Mouse (Mus musculus): ENCODE results near the gene Zfp654. TPM values are rescaled to one million over a fixed set of nuclear protein-coding genes. Genes with fewer than 3 reads are reported as not detected.

Zfp654 gene
- polyA plus RNA-seq, 1 experiment from 2014 or later: 7.3 TPM

- Histone ChIP-seq H3K9me3 (ENCODE audit: control insufficient read depth, low read length) (no peaks in the 10 kb centered on the region), H3K36me3 (ENCODE audit: control insufficient read depth, insufficient read depth, low read length) (no peaks in the 10 kb centered on the region; the same call in 1 of the 2 replicates), H3K9ac (ENCODE audit: low read depth, low read length) (no peak overlapping the region), H3K4me3 (ENCODE audit: low read depth, low read length) (no peak overlapping the region), H3K4me1 (replicated peaks; ENCODE audit: control insufficient read depth, insufficient read depth, low read length) (no peaks in the 10 kb centered on the region), H3K27ac (ENCODE audit: low read depth, low read length) (no peak overlapping the region), H3K27me3 (replicated peaks; ENCODE audit: control insufficient read depth, insufficient read depth, low read length) (no peaks in the 10 kb centered on the region), H3K4me2 (no peak overlapping the region)
- DNase-seq (ENCODE audit: low spot score) (no peak), ATAC-seq (replicated peaks; ENCODE audit: low FRiP score) (no peak)
- 75% methylated on average over 1 of the region's 1 CpGs for WGBS
Observed at GRCm38 (mm10) chr16:64823890-64824289, 27.6 kb downstream of the Zfp654 start.

GRCm38 (mm10) chr16:64817094-64817765, 34.2 kb downstream of the Zfp654 start:
- Histone ChIP-seq H3K4me2 (no peak overlapping the region), H3K27ac (ENCODE audit: low read depth, low read length) (no peak overlapping the region), H3K36me3 (ENCODE audit: control insufficient read depth, insufficient read depth, low read length) (peaks cover 6% of the 10 kb centered on the region), H3K27me3 (replicated peaks; ENCODE audit: control insufficient read depth, insufficient read depth, low read length) (no peaks in the 10 kb centered on the region), H3K4me1 (replicated peaks; ENCODE audit: control insufficient read depth, insufficient read depth, low read length) (no peaks in the 10 kb centered on the region; the same call in 1 of the 2 replicates), H3K4me3 (ENCODE audit: low read depth, low read length) (no peak overlapping the region), H3K9me3 (ENCODE audit: control insufficient read depth, low read length) (no peaks in the 10 kb centered on the region), H3K9ac (ENCODE audit: low read depth, low read length) (no peak overlapping the region)
- no peak for DNase-seq (ENCODE audit: low spot score)
- WGBS: 89% methylated on average over 3 of the region's 3 CpGs
- ATAC-seq (replicated peaks; ENCODE audit: low FRiP score): no peak

GRCm38 (mm10) chr16:64803041-64803440, 48.4 kb downstream of the Zfp654 start:
- WGBS: 84% methylated on average over 3 of the region's 3 CpGs
- Histone ChIP-seq H3K9me3 (ENCODE audit: control insufficient read depth, low read length) (no peaks in the 10 kb centered on the region), H3K27ac (ENCODE audit: low read depth, low read length) (no peak overlapping the region), H3K4me1 (replicated peaks; ENCODE audit: control insufficient read depth, insufficient read depth, low read length) (no peaks in the 10 kb centered on the region), H3K4me2 (no peak overlapping the region), H3K36me3 (ENCODE audit: control insufficient read depth, insufficient read depth, low read length) (peaks cover 5% of the 10 kb centered on the region; the same call in 1 of the 2 replicates), H3K27me3 (replicated peaks; ENCODE audit: control insufficient read depth, insufficient read depth, low read length) (no peaks in the 10 kb centered on the region), H3K4me3 (ENCODE audit: low read depth, low read length) (no peak overlapping the region), H3K9ac (ENCODE audit: low read depth, low read length) (no peak overlapping the region)
- ATAC-seq (replicated peaks; ENCODE audit: low FRiP score) (no peak), DNase-seq (ENCODE audit: low spot score) (no peak)

DNA sequence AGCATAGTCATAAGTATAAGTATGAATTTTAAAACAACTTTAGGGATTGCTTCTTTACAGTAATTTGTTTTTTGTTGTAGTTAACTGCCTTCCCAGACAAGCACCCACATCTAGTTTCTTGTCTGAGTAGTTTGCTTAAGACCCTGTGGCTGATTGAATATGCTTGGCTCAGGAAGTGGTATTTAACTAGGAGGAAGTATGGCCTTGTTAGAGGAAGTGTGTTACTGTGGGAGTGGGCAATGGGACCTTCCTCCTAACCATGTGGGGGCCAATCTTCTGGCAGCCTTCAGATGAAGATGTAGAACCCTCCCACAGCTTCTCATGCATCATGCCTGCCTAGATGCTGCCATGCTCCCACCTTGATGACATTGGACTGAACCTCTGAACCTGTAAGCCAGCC, 49.8 kb downstream of the Zfp654 start:
- H3K27me3 ChIP-seq (replicated peaks; ENCODE audit: control insufficient read depth, insufficient read depth, low read length): no peaks in the 10 kb centered on the region
- H3K36me3 ChIP-seq (ENCODE audit: control insufficient read depth, insufficient read depth, low read length): peaks cover 5% of the 10 kb centered on the region; the same call in 1 of the 2 replicates
- no peaks in the 10 kb centered on the region for H3K4me1 ChIP-seq (replicated peaks; ENCODE audit: control insufficient read depth, insufficient read depth, low read length)
- no peak overlapping the region for H3K4me2 ChIP-seq
- no peak overlapping the region for H3K9ac ChIP-seq (ENCODE audit: low read depth, low read length)
- no peak for DNase-seq (ENCODE audit: low spot score)
- no peaks in the 10 kb centered on the region for H3K9me3 ChIP-seq (ENCODE audit: control insufficient read depth, low read length)
- H3K4me3 ChIP-seq (ENCODE audit: low read depth, low read length): no peak overlapping the region
- H3K27ac ChIP-seq (ENCODE audit: low read depth, low read length): no peak overlapping the region
- ATAC-seq (replicated peaks; ENCODE audit: low FRiP score): no peak

GRCm38 (mm10) chr16:64800393-64800792, 51.1 kb downstream of the Zfp654 start:
- no peaks in the 10 kb centered on the region for H3K4me1 ChIP-seq (replicated peaks; ENCODE audit: control insufficient read depth, insufficient read depth, low read length)
- DNase-seq (ENCODE audit: low spot score) (no peak), ATAC-seq (replicated peaks; ENCODE audit: low FRiP score) (no peak)
- H3K36me3 ChIP-seq (ENCODE audit: control insufficient read depth, insufficient read depth, low read length): peaks cover 3% of the 10 kb centered on the region; the same call in 1 of the 2 replicates
- no peak overlapping the region for H3K4me3 ChIP-seq (ENCODE audit: low read depth, low read length)
- H3K27me3 ChIP-seq (replicated peaks; ENCODE audit: control insufficient read depth, insufficient read depth, low read length): no peaks in the 10 kb centered on the region
- H3K27ac ChIP-seq (ENCODE audit: low read depth, low read length): no peak overlapping the region
- 85% methylated on average over 5 of the region's 5 CpGs for WGBS
- no peak overlapping the region for H3K9ac ChIP-seq (ENCODE audit: low read depth, low read length)
- H3K9me3 ChIP-seq (ENCODE audit: control insufficient read depth, low read length): no peaks in the 10 kb centered on the region
- H3K4me2 ChIP-seq: no peak overlapping the region

- 84% methylated on average over 2 of the region's 2 CpGs for WGBS
- DNase-seq (ENCODE audit: low spot score) (no peak), ATAC-seq (replicated peaks; ENCODE audit: low FRiP score) (no peak)
- H3K9me3 ChIP-seq (ENCODE audit: control insufficient read depth, low read length): no peaks in the 10 kb centered on the region
- no peak overlapping the region for H3K9ac ChIP-seq (ENCODE audit: low read depth, low read length)
- H3K4me2 ChIP-seq: no peak overlapping the region
- H3K4me3 ChIP-seq (ENCODE audit: low read depth, low read length): no peak overlapping the region
- no peaks in the 10 kb centered on the region for H3K36me3 ChIP-seq (ENCODE audit: control insufficient read depth, insufficient read depth, low read length)
- H3K27me3 ChIP-seq (replicated peaks; ENCODE audit: control insufficient read depth, insufficient read depth, low read length): no peaks in the 10 kb centered on the region
- no peaks in the 10 kb centered on the region for H3K4me1 ChIP-seq (replicated peaks; ENCODE audit: control insufficient read depth, insufficient read depth, low read length)
- no peak overlapping the region for H3K27ac ChIP-seq (ENCODE audit: low read depth, low read length)
Observed at GRCm38 (mm10) chr16:64794802-64795201, 56.6 kb downstream of the Zfp654 start.

DNA sequence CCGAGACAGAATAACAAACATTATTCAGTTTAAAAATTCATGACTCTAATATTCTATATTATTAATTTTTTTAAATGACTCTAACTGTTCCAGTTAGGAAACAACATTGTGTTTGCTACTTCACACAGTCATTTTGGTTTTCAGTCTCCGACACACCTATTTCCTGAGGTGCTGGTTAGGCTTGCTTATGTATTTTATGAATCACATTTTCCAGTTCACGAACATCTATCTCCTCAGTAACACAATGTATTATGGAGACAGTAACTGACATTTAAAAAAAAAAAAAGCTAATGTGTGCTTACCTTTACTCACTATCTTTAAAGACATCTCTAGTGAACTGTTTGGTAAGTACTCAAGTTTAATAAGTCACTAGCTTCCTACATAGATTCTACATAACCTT, 61.7 kb downstream of the Zfp654 start:
- Histone ChIP-seq H3K9ac (ENCODE audit: low read depth, low read length) (no peak overlapping the region), H3K9me3 (ENCODE audit: control insufficient read depth, low read length) (no peaks in the 10 kb centered on the region)

DNA sequence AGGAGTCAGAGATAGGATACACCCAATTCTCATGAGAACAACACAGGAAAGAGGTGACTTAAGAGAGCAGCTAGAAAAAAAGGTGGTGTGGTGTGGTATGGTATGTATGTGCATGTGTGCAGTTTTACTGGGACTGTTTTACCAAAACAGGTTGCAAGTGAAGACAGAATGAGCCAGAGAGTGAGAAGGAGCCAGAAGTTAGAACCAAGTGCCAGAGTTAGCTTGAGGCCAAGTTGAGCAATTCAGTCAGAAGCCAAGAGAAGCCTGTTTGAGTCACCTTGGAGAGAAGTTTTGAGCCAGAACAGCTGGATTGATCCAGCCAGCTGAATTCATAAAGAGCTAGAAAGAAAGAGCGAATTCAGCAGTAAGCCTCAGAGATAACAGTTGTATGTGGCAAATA, 75.9 kb downstream of the Zfp654 start:
- H3K9me3 ChIP-seq (ENCODE audit: control insufficient read depth, low read length): no peaks in the 10 kb centered on the region
- no peak overlapping the region for H3K4me3 ChIP-seq (ENCODE audit: low read depth, low read length)
- 81% methylated on average over 1 of the region's 1 CpGs for WGBS
- H3K36me3 ChIP-seq (ENCODE audit: control insufficient read depth, insufficient read depth, low read length): no peaks in the 10 kb centered on the region
- ATAC-seq (replicated peaks; ENCODE audit: low FRiP score) (no peak), DNase-seq (ENCODE audit: low spot score) (no peak)
- H3K4me1 ChIP-seq (replicated peaks; ENCODE audit: control insufficient read depth, insufficient read depth, low read length): no peaks in the 10 kb centered on the region
- no peak overlapping the region for H3K27ac ChIP-seq (ENCODE audit: low read depth, low read length)
- no peak overlapping the region for H3K9ac ChIP-seq (ENCODE audit: low read depth, low read length)
- H3K27me3 ChIP-seq (replicated peaks; ENCODE audit: control insufficient read depth, insufficient read depth, low read length): no peaks in the 10 kb centered on the region
- H3K4me2 ChIP-seq: no peak overlapping the region

More for the DNA sequence above, 61.7 kb downstream of the Zfp654 start:
- 94% methylated on average over 3 of the region's 3 CpGs for WGBS
- ATAC-seq (replicated peaks; ENCODE audit: low FRiP score): no peak
- no peak for DNase-seq (ENCODE audit: low spot score)
- H3K27me3 ChIP-seq (replicated peaks; ENCODE audit: control insufficient read depth, insufficient read depth, low read length): no peaks in the 10 kb centered on the region
- H3K4me1 ChIP-seq (replicated peaks; ENCODE audit: control insufficient read depth, insufficient read depth, low read length): no peaks in the 10 kb centered on the region
- no peak overlapping the region for H3K27ac ChIP-seq (ENCODE audit: low read depth, low read length)
- no peak overlapping the region for H3K4me2 ChIP-seq
- H3K36me3 ChIP-seq (ENCODE audit: control insufficient read depth, insufficient read depth, low read length): peaks cover 3% of the 10 kb centered on the region; the same call in 1 of the 2 replicates
- no peak overlapping the region for H3K4me3 ChIP-seq (ENCODE audit: low read depth, low read length)

DNA sequence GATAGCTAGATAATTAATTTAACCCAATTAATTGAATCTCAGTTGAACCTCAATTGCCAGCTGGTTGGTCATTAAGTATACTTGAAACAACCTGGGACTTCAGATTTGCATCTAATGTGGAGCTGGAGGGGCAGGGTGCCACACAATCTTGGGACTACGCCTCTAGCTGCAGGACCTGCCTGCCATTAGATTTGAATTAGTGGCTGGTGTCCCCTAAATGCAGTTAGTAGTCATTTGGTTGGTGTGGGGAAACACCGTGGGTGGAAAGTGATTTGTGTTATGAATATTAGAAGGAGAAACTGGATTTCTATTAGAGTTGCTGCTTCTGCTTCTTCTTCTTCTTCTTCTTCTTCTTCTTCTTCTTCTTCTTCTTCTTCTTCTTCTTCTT, 80.0 kb downstream of the Zfp654 start:
- ATAC-seq (replicated peaks; ENCODE audit: low FRiP score): no peak
- Histone ChIP-seq H3K9ac (ENCODE audit: low read depth, low read length) (no peak overlapping the region), H3K4me3 (ENCODE audit: low read depth, low read length) (peak overlapping the region; percentile 83), H3K36me3 (ENCODE audit: control insufficient read depth, insufficient read depth, low read length) (no peaks in the 10 kb centered on the region), H3K27me3 (replicated peaks; ENCODE audit: control insufficient read depth, insufficient read depth, low read length) (no peaks in the 10 kb centered on the region), H3K9me3 (ENCODE audit: control insufficient read depth, low read length) (no peaks in the 10 kb centered on the region), H3K4me1 (replicated peaks; ENCODE audit: control insufficient read depth, insufficient read depth, low read length) (no peaks in the 10 kb centered on the region), H3K4me2 (peak overlapping the region; percentile 55), H3K27ac (ENCODE audit: low read depth, low read length) (no peak overlapping the region; the same call in 1 of the 2 replicates)
- WGBS: 83% methylated on average over 2 of the region's 2 CpGs
- DNase-seq (ENCODE audit: low spot score): no peak

Data from liver, embryonic 11.5 days (tissue).